In the genomic region with DNA sequence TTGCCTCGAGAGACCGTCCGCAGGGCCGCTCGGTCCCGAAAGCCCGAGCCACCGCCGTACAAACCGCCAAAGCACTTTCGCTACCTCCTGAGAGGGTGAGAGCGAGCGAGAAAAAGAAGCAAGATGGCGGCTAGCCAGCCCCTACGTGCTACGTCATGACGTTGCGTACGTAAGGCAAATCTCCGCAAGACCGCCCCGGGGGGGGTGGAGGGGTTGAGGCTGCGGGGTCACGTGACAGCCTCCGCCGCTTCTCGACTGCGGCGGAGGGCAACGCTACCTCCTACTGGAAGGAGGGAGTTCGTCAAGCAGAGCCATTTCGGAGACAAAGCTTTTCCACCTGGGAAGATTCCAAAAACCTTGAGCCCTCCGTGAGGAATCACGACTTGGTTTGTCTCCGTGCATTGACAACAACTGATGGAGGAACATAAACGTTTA, we compare ENCODE assay signal across 8 mouse cellular contexts. TPM values are rescaled to one million over a fixed set of nuclear protein-coding genes. Genes with fewer than 3 reads are reported as not detected.
A peak's percentile ranks its signal among the peaks of the same experiment; 100 is the strongest.
DNase-seq lines count a peak whose midpoint lies in the region; ATAC-seq and TF ChIP-seq lines count a peak whose summit lies in the region.

TSS of gene Prrc2c (minus strand) at position 156 of the 435 bp plus-strand sequence.

- DNase-seq in G1E (ENCODE audit: low spot score) = peak; percentile 89
- peak; percentile 99 to 100 for DNase-seq in cerebellum, adult 18-20 months
- peak; percentile 98 to 99 for DNase-seq in heart, postnatal 36 days
- peak; percentile 98 to 99 for DNase-seq in layer of hippocampus, adult 2 months (ENCODE audit: low spot score in 2 of 2)
- peak; percentile 100 for DNase-seq in lung, embryonic 14.5 days
- DNase-seq in thymus, adult 2 months = peak; percentile 97

- H3K4me1 ChIP-seq in G1E (ENCODE audit: insufficient read depth, low read depth, low read length) = peaks cover 38% of the 10 kb centered on the region
- H3K4me1 ChIP-seq in forebrain, embryonic 16.5 days (replicated peaks; ENCODE audit: control insufficient read depth, insufficient read depth, low read length) = peaks cover 13% of the 10 kb centered on the region
- peaks cover 9% of the 10 kb centered on the region; the same call in 1 of the 2 replicates for H3K4me1 ChIP-seq in lung, embryonic 14.5 days (ENCODE audit: insufficient read depth)
- H3K4me1 ChIP-seq in olfactory bulb, adult 2 months (ENCODE audit: control insufficient read depth, insufficient read depth, low read length) = no peaks in the 10 kb centered on the region
- H3K4me1 ChIP-seq in thymus, adult 2 months (replicated peaks; ENCODE audit: control insufficient read depth, insufficient read depth, low read length) = peaks cover 6% of the 10 kb centered on the region; the same call in 1 of the 2 replicates

- no peak for TF ChIP-seq CTCF in G1E (IDR thresholded peaks at IDR 0.05; ENCODE audit: low read depth, low read length)
- TF ChIP-seq CTCF in layer of hippocampus, adult 2 months (conservative IDR thresholded peaks at IDR 0.05) = peak; percentile 75
- peak; percentile 65 for TF ChIP-seq CTCF in lung, embryonic 14.5 days (IDR thresholded peaks at IDR 0.05; ENCODE audit: low read depth)
- peak; percentile 36; the same call in 1 of the 2 replicates for TF ChIP-seq CTCF in olfactory bulb, adult 2 months (IDR thresholded peaks at IDR 0.05; ENCODE audit: insufficient read depth, low read depth, low read length)
- TF ChIP-seq CTCF in thymus, adult 2 months (IDR thresholded peaks at IDR 0.05; ENCODE audit: borderline replicate concordance, control insufficient read depth, extremely low read depth, insufficient read depth, low read length, poor library complexity) = peak; percentile 74; the same call in 1 of the 2 replicates

- intact Hi-C loops in heart, postnatal 36 days (cut with DNase I) = loop anchor here (1.0 to 10.0 kb wide), 2 partner anchors 134 to 170 kb away; partner anchors contain the start of gene Vamp4

- peak; percentile 75 for TF ChIP-seq POLR2A in olfactory bulb, adult 2 months (IDR thresholded peaks at IDR 0.05; ENCODE audit: insufficient read depth, low read depth, low read length)
- TF ChIP-seq POLR2A in thymus, adult 2 months (IDR thresholded peaks at IDR 0.05; ENCODE audit: control insufficient read depth, extremely low read depth, insufficient read depth, low read length, poor library complexity) = peak; percentile 86

- H3K27me3 ChIP-seq in G1E (ENCODE audit: insufficient read depth, low read length) = peaks cover 4% of the 10 kb centered on the region; the same call in 1 of the 2 replicates
- no peaks in the 10 kb centered on the region for H3K27me3 ChIP-seq in forebrain, embryonic 16.5 days (replicated peaks; ENCODE audit: control insufficient read depth, insufficient read depth, low read length)
- no peaks in the 10 kb centered on the region for H3K27me3 ChIP-seq in lung, embryonic 14.5 days (ENCODE audit: insufficient read depth, low read length)
- no peaks in the 10 kb centered on the region for H3K27me3 ChIP-seq in thymus, adult 2 months (ENCODE audit: control insufficient read depth, insufficient read depth, low read length)

- H3K9me3 ChIP-seq in G1E (replicated peaks) = no peaks in the 10 kb centered on the region
- H3K9me3 ChIP-seq in forebrain, embryonic 16.5 days (ENCODE audit: control insufficient read depth, low read length) = no peaks in the 10 kb centered on the region
- H3K9me3 ChIP-seq in lung, embryonic 14.5 days (ENCODE audit: low read depth, low read length) = no peaks in the 10 kb centered on the region

- ATAC-seq in G1E (ENCODE audit: extremely low read depth, insufficient number of reproducible peaks, low FRiP score, poor library complexity, severe bottlenecking) = peak; percentile 90
- ATAC-seq in forebrain, embryonic 16.5 days = peak; percentile 96
- peak; percentile 95 for ATAC-seq in lung, embryonic 14.5 days (ENCODE audit: insufficient read depth)

- peak within 1 kb of the TSS; percentile 93 for H3K9ac ChIP-seq in forebrain, embryonic 16.5 days (replicated peaks; ENCODE audit: low read depth, low read length)
- peak within 1 kb of the TSS; percentile 100 for H3K9ac ChIP-seq in lung, embryonic 14.5 days

- peaks cover 15% of the 10 kb centered on the region for H3K36me3 ChIP-seq in G1E (replicated peaks)
- H3K36me3 ChIP-seq in forebrain, embryonic 16.5 days (ENCODE audit: control insufficient read depth, insufficient read depth) = no peaks in the 10 kb centered on the region
- H3K36me3 ChIP-seq in lung, embryonic 14.5 days (ENCODE audit: insufficient read depth) = peaks cover 4% of the 10 kb centered on the region
- H3K36me3 ChIP-seq in thymus, adult 2 months (ENCODE audit: control insufficient read depth, insufficient read depth, low read length) = no peaks in the 10 kb centered on the region

- H3K27ac ChIP-seq in forebrain, embryonic 16.5 days (ENCODE audit: low read length) = peak within 1 kb of the TSS; percentile 97
- H3K27ac ChIP-seq in layer of hippocampus, adult 2 months = peak within 1 kb of the TSS; percentile 98
- H3K27ac ChIP-seq in lung, embryonic 14.5 days (ENCODE audit: low read depth) = peak within 1 kb of the TSS; percentile 100
- H3K27ac ChIP-seq in olfactory bulb, adult 2 months (ENCODE audit: insufficient read depth, low read depth, low read length) = peak within 1 kb of the TSS; percentile 91
- peak within 1 kb of the TSS; percentile 84 for H3K27ac ChIP-seq in thymus, adult 2 months (ENCODE audit: control insufficient read depth, insufficient read depth, low read length)

- H3K4me2 ChIP-seq in forebrain, embryonic 16.5 days (ENCODE audit: low read length) = peak within 1 kb of the TSS; percentile 75
- peak within 1 kb of the TSS; percentile 66 for H3K4me2 ChIP-seq in lung, embryonic 14.5 days

- WGBS in forebrain, embryonic 16.5 days = under 1% methylated on average over 36 of the region's 36 CpGs
- WGBS in lung, embryonic 14.5 days = under 1% methylated on average over 36 of the region's 36 CpGs
- under 1% methylated on average over 36 of the region's 36 CpGs for WGBS in olfactory bulb, adult 2 months
- under 1% methylated on average over 36 of the region's 36 CpGs for WGBS in thymus, adult 2 months

- peak within 1 kb of the TSS; percentile 94 for H3K4me3 ChIP-seq in G1E (ENCODE audit: low read depth, low read length)
- H3K4me3 ChIP-seq in forebrain, embryonic 16.5 days (replicated peaks; ENCODE audit: low read length) = peak within 1 kb of the TSS; percentile 85
- H3K4me3 ChIP-seq in layer of hippocampus, adult 2 months = peak within 1 kb of the TSS; percentile 67
- peak within 1 kb of the TSS; percentile 100 for H3K4me3 ChIP-seq in lung, embryonic 14.5 days (ENCODE audit: low read depth, low read length)
- peak within 1 kb of the TSS; percentile 80 for H3K4me3 ChIP-seq in olfactory bulb, adult 2 months (ENCODE audit: insufficient read depth, low read depth, low read length)
- H3K4me3 ChIP-seq in thymus, adult 2 months (ENCODE audit: control insufficient read depth, insufficient read depth, low read length) = peak within 1 kb of the TSS; percentile 80

RNA-seq across cellular contexts. Expression of gene Prrc2c, which starts in this region (rescaled TPM):
- 586 and 595 TPM in 2 replicates for total RNA-seq in G1E (2014; fragmentation: Nextera tagmentation)
- 124 and 152 TPM in 2 replicates for total RNA-seq in G1E (2017)
- polyA plus RNA-seq in G1E (2012) = 84.7 and 98.0 TPM in 2 replicates
- 123 and 134 TPM in 2 replicates for polyA plus RNA-seq in forebrain, embryonic 16.5 days (2015; fragmentation: Nextera tagmentation; extraction: Ambion mirVana)
- total RNA-seq in heart, postnatal 36 days (2021) = 10 to 100 TPM; 70.8 to 77.9 TPM
- total RNA-seq in layer of hippocampus, adult 2 months (2021) = 100 to 1,000 TPM; 177 to 199 TPM
- polyA plus RNA-seq in lung, embryonic 14.5 days (2014; fragmentation: Nextera tagmentation; extraction: Ambion mirVana) = 178 and 180 TPM in 2 replicates
- polyA plus RNA-seq in olfactory bulb, adult 2 months (2012; ENCODE audit: insufficient read depth, insufficient read length, low replicate concordance, missing spikeins) = 168 and 641 TPM in 2 replicates
- 112 and 147 TPM in 2 replicates for polyA plus RNA-seq in thymus, adult 2 months (2012; rRNA removed)

Comparison
In these comparisons a context has a peak if more than half of its experiments do, and no peak if none do; other contexts are left out.
1. Peak in every context shown above with its lines: DNase-seq, ATAC-seq, H3K4me3 ChIP-seq and H3K27ac ChIP-seq.